Mouse (Mus musculus) thymus, postnatal 25 days (tissue): ENCODE results near the gene Axl.

Source experiments
- DNase-seq: peaks from one replicate; pipeline ENCODE4 v3.0.0; 2022

Gene Axl

DNA sequence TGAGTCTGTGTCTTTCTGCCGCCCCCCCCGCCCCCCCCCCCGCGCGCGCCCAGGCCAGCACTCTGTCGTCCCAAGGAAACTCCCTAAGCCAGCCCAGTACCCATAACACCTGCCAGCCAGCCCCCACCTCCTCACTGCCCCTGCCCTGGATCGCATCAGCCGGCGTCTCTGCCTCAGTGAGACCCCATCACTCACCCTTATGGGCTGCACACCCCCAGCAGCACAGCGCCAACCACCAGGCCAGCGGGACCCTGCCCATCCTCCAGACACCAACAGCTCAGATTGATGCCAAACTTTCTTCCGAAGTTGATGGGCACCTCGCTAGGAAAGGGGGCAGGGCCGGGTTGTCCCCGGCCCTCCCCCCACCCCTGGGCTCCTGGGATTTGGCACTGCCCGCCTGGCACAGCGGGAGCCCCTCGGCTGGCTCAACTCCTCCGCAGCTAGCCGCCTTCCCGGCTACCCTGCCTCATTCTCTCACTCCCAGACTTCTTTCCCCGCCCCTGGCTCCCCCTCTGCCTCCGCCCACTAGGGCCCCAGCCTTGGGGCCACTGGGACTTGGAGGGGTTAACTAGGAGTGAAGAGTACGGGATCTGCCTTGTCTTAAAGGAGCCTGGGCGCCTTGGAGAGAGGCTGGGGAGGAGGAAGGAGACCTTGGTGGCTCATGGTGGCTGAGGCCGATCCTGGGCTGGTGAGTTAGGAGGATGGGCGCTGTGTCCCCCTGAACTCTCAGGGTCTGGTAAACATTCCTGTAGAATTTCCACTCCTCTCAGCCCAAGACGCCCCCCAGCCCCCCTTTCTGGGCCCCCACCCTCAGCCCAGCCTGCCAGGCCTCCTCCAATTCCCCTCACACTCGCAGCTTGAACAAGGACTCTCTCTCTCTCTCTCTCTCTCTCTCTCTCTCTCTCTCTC is at the start of gene Axl:
Gene Axl, minus strand, starts transcription at position 486 of the 909 bp plus-strand sequence.
- no peak for DNase-seq

DNA sequence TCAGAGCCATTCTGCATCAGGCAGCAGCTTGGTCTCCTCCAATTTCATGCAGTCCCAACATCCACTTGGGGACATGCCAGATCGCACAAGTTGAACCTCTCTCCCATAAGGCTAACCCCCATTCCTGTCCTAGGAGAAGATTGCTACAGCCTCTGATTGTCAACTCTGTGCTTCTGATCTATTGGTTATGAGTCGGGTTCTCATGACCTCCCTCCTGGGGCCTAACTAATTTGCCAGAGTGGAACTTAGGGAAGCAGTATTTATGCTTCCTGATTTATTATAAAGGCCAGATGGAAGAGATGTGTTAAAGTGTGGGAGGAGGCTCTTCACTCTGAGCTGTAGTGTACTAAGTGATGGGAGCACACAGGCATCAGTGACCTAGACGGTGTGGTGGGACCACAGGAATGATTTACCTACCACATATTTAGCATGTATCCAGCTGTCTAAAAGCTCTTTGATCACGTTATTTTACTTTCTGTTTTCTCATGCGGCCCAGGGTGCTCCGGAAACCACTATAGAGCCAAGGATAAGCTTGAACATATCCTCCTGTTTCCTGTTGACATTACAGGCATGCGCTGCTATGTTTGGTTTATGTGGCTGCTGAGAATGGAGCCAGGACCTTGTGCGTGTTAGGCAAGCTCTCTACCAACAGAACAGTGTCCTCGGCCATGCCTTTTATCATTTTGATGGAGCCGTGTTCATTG is 46.8 kb upstream of the Axl start:
- DNase-seq = peak; percentile 46

DNA sequence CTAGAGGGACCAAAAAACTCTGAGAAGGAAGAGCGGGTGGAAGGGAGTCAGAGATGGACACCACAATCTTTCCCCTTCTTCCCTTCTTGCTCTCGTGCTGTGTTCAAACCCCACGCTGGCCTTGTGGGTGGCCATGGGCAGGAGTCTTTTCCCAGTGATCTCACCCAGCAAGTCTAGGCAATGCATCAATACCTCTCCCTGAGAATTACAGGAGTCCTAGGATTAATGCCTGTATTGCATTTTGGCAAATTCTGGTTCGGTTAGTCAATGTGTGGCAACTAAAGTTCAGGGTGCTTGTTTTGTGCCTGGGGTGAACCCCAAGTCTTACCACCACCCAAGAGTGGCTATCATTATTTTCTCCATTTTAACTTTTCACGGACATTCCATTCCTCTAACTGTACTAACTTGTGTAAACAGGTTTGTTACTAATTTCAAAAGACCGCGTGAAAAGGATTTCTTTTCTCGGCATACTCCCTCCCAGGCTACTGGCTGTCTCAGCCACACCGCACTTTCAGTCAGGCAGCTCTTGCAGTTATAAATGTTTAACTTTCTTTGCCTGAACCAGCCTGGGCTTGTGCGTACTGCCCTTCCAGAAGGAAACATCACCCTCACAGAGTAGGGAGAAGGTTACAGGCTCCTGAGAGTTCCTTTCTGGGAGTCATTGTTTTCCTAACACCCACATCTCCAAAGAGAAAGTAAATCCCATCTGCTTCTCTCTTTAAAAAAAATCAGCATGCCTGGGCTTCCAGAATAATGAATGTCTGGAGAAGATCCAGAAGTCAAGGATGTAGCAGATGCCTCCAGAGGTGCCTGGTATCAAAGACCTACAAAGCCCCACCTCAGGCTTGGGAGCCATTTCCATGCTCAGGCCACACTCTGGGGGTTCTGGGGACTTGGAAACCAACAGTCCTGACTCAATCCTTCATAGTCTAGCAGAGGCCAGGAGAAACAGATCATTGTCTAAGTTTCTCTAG is 43.3 kb upstream of the Axl start:
- DNase-seq = no peak

DNA sequence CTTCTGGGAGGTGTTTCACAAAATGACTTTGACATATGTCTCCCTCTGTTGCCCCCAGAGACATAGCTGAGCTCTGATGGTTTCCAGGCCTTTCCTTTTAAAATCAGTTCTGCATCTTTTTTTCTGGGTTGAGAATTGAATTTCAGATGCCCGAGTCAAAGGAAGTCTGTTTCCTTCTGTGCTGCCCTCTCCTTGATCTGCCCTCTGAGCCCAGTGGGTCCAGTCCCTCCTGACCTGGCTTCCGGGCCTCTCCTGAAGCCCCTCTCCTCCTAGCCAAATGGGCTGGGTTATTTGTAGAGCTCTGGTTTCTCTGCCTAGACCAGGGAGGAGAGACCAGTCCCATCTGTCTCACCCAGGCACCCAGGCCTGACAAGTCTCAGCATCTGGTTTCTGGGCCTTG is 41.7 kb upstream of the Axl start:
- DNase-seq = no peak

DNA sequence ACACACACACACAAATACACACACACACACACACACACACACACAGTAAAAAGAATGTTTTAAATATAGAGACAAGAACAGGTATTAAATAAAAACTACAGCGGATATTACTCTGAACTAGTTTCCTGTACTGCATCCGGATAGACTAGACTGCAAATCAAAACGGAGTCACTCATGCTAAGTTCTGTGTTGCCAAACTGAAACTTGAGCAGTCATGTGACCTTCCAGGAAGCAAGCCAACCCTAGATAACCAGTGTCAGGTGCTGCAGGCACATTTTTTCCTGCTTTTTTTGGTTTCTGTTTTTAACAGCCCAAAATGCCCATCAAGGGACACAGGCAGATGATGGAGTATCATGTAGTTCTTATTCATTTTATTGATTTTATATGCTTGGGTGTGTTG is 38.7 kb upstream of the Axl start:
- peak; percentile 33 for DNase-seq

DNA sequence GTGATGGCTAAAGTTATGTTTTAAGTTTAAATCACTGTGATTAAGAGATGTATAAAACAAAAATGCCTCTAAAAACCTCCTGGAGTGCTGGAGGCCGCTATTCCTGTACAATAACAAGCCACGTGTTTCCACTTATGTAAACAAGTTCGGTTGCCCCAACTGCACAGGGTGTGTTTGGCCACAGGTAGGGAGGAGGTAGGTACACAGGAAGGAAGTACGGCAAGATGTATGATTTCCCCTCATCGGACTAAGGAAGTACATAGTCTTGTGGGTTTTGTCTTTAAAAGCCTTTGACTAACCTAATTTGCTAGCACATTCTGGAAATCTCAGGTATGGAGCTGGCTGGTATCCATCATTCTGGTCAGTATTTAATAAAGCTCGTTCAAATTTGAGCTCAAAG is 37.5 kb upstream of the Axl start:
- no peak for DNase-seq

DNA sequence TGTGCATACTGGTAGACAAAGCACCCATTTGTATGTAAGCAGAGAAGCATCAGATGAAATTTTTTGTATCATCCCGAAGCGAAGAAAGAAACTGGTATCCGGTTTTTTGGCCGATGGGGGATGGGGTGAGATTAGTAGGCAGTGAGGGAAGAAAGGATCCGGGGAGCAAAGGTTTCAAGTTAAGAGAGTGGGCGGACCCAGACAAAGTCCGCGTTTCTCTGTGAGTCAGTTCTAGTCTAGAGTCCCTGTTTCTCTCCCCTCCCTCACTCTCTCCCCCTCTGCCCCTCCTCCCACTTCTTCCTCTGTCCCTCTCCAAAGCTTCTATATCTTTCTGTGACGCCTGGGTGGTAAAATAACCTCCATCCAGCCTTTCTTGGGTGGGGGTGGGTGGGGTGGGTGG is 36.5 kb upstream of the Axl start:
- no peak for DNase-seq

DNA sequence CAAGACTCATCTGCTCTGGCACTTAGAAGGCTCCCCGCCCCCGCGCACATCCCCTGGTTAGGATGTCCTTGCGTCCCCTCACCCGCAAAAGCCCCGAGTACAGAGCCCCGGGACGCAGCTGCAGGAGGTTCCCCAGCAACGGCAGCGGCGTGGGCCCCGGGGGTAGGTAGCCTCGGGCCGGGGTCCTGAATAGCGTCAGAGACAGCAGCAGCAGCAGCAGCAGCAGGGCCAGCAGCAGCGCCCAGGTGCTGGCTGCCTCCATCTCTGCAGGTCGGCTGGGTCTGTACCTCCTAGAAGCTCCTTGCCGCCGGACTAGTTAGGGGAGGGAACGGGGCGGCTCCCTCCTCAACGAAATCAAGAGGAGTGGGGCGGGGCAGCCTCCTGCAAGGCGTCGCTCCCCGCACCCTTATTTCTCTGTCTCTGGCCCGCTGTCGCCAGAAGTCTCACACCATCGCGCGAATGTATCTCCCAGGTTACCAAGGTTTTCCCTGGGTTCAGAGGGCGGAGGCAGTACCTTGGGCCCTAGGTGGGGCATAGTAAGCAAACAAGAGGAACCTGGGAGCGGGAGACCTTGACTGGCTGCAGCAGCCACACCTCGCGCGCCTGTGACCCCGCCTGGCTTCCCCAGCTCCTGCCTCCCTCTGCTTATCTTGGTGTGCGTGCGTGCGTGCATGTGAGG is 27.9 kb upstream of the Axl start, which contains the start of gene Cyp2s1:
Gene Cyp2s1, minus strand, starts transcription at position 673 of the 679 bp plus-strand sequence.
- DNase-seq = peak; percentile 56

DNA sequence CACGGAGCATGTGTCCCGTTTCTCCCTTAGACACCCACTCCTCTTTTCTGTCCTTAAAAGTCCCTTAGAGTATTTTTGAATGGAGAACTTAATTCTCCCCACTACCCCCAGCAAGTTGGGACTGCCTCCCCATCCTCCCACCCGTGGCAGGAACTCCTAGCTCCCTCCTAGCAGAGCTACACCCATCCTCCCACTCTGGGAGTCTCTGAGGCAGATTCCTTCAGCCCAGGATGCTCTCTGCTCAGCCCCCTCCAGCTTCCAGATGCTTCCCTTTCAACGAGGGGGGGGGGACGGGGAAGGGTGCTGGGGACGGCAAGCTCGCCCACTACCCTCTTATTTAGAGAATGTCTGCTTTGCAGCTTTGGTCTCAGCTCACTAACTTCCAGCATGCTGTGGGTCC is 27.1 kb upstream of the Axl start:
- no peak for DNase-seq

DNA sequence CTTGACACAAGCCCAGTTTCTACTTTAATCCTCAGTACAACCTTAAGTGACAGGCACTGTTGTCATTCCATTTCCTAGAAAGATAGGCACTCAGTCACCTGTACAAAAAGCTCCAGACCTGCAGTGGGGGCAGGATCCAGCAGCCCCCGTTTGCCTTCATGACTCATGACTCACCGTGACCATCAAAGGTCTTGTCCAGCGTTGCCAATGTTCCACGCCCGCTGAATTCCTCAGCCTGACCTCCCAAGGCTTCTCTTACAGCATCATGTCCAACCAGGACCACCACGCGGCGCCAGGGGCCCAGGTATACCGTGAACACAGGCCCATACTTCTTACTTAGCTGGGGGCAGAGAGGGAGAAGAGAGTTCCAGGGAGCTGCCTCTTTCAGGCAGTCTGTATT is 26.2 kb upstream of the Axl start:
- no peak for DNase-seq

DNA sequence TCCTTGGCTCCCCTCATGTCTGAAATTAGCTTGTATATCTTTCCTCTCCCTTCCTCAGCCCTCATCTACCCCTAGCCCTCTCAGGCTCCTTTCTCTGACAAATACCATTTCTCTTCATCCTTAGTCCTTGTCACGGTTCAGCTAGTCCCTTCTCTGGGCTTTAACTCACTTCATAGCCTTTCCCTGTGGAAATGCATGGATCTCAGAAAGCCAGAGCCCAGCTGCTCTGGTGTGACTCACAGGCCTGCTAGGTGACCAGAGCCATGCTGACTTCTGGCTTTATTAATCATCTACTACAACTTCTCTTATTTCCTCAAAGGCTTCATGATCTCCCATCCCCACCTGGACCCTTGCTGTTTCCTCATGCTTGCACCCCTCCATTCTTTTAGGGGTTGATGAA is 23.7 kb upstream of the Axl start:
- no peak for DNase-seq

DNA sequence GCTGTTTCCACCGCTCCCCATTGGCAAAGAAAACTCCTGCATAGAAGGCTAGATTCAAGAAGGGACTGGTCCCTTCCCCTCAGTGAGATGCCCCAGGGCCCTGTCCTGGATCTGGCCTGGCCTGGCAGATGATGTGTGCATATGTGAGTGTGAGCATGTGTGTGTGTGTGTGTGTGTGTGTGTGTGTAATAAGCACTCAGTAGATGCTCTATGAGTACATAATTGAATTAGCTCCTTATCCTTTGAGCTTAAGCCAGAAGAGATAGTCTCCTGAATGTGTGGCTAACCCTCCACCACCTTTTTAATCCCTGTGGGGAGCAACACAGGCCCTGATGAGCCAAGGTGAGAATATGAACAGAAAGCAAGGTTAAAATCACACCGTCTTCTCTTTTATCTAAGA is 23.2 kb upstream of the Axl start:
- DNase-seq = no peak

DNA sequence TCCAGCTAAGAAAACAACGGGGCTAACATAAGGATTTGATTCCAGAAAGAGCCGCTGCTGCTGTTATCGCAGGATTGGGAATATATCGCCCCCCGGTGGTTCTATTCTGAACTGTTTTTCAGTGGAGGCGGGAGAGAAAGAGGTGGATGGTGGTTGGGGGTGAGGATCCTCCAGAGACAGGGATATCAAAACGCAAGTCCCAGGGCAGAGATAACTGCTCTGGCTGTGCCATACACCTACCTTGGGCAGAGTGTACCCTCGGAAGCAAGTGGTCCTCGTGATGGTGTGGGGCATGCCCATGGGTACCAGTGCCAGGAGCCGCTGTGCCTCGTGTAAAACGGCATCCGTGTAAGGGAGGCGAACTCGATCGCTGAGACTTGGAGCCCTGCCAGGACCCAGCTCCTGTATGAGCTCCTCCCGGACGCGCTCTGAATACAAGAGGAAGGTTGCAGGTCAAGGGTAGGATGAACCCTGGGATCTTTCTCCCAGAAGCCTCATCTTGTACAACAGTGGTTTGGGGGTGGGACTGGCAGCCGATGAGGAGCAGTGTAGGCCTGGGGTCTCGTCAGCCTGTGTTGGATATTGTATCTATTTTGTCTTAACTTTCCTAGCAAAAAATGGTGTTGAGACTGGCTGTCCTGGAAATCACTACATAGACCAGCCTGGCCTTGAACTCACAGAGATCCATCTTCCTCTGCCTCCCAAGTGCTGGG is 17.3 kb upstream of the Axl start:
- DNase-seq = peak; percentile 66

DNA sequence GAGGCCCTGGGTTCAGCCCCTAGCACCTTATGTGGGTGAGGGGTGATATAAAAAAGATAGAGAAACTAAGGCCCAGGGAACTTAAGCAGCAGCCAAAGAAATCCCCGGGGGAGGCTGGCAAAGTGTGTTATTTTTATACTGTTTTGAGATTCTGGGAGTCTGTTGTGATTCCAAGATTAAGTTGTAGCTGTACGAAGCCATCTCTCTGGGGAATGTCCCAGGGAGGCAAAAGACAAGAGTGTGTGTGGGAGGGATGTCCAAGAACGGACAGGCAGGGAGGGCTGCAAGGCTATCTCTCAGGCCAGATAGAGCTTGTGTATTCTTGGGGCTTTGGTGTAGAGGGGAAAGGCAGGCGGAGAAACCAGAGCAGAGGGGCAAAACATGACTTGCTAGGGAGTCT is 16.3 kb upstream of the Axl start:
- no peak for DNase-seq

DNA sequence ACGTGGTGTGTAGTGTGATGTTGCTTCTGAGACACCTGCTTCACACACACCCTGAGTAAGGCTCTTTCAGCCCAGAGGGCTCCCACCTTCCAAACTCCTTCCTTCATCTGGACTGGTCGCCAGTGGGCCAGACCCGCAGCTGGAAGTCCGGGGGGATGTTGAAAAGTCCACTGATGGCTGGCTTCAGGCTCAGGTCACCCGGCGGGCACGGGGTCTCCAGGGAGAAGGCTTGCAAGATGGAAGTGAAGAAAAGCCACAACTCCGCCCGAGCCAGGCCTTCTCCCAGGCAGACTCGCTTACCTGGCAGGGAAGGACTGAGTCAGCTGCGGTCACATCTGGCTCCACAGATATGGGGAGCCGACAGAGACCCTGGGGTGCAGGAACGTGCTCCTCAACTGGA is 15.0 kb upstream of the Axl start:
- no peak for DNase-seq

DNA sequence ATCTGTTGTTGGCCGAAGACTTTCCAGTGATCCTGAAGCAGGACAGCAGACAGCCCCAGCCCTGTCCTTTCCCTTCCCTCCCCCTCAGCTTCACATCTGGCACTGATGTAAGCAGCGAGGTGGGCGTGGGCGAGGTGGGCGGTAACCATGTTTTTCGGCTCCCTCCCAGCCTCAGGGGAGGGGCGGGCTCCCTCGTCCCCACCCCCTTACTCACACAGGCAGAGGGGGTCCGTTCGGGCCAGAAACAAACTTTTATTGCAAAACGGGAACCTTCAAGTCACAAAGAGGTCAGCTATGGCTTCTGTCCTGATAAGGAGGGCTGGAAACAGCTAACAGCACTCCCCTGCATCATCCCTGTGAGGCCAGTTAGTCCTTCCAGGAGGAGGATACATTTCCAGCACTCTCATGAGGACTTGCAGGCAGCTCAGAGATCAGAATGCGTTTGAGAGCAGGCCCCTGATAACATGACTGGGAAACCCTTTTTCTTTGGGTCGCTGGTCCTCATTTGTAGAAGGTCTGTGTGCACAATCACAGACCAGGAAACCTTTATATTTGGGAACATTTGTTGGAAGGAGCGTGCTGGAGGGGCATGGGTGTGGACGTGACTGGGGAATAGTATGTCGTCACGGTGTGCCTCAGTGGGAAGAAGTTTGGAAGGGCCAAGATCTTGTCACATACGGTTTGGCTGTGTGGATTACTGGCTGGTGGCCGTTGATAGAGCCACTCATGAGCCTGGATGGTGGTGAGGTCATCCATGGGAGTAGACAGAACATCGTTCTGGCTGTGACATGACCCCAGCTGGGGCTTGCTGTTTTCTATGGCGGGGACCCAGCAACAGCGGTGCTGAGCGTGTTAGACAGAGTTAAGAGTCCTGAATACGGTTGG is 14.0 kb upstream of the Axl start:
- no peak for DNase-seq

DNA sequence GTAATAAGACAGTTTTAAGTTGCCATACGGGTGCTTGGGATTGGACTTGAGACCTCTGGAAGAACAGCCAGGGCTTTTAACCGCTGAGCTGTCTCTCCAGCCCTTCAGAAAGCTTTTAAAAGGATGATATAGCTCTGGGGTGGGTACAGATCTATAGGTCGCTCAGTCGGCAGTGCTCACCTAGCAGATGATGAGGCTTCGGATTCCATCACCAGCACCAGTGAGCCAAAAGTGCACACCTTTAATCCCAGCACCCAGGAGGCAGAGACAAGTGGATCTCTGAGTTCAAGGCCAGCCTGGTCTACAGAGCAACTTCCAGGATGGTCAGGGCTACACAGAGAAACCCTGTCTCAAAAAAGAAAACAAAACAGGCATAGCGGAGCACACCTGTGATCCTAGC is 12.5 kb upstream of the Axl start:
- no peak for DNase-seq

DNA sequence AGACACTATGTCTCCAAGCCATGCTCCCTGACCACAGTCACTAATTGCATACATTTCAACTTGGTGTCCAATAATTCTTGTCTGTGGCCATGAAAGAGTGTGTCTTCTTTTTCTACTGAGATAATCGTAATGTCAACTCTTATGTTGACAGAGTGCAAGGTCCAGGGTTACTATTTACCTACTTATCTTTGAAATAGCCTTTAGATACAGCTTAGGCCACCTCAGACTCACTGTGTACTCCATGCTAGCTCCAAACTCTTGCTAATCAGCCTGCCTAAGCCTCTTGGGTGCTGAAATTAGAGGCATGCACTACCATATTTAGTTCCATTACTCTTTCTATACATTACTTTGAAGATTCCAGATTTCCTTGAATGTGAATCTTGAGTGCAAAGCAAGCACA is 10.9 kb upstream of the Axl start:
- no peak for DNase-seq

DNA sequence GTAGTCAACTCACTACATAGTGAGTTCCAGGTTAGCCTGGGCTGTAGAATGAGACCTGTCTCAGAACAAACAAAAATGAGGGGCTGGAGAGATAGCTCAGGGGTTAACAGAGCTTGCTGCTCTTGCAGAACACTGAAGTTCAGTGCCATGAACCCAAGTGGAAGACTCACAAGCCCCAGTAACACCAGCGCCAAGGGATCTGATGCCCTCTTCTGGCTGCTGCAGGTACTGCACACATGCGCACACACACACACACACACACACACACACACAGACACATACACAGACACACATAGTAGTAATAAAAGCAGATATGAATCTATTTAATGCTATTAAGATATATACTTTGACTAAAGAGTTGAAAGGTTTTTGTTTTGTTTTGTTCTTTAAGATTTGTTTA is 10.0 kb upstream of the Axl start:
- DNase-seq = no peak

DNA sequence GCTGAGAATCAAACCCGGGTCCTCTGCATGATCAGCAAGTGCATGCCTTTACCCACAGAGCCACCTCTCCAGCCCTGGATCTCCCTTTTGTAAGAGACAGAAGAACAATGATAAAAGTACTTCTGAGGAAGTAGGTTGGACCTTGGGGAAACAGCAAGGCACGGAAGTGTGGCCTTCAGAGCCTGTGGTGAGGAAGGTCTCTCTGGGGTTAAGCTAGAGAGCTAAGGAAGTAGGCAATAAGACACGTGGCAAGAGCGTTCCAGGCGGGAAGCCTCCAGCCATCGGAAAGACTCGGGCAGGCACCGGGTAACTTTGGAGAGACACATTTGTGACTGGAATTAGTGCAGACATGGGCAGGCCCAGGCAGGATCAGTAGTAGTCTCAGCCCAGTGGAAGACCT is 6.3 kb upstream of the Axl start:
- DNase-seq = no peak

DNA sequence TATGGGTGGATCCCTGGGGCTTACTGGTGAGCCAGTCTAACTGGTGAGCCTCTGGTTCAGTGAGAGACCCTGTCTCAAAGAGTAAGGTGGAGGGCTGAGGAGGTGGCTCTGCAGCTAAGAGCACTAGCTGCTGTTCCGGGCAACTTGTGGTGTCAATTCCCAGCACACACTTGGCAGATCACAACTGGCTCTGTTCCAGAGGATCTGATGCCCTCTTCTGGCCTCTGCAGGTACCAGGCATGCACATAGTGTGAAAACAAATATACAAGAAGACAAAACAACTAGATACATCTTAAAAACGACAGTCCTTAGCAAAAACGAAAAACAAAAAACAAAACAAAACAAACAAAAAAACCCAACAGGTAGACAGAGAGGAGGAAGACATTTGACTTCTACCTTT is 5.2 kb upstream of the Axl start:
- peak; percentile 61 for DNase-seq
